Mouse (Mus musculus): ENCODE results near the gene Gm17428. TPM values are rescaled to one million over a fixed set of nuclear protein-coding genes. Genes with fewer than 3 reads are reported as not detected.
"Not testable (repeated sequence)": the region's sequence is repeated elsewhere in the genome, so short reads cannot be mapped to it uniquely, and the experiment has no call there.

The Gm17428 gene
- polyA plus RNA-seq, 1 experiment from 2014 or later = not detected

- Histone ChIP-seq H3K27me3 (ENCODE audit: control insufficient read depth, insufficient read depth, low read length) (no peaks in the 10 kb centered on the region), H3K4me3 (ENCODE audit: low read depth, low read length) (no peak overlapping the region), H3K9ac (ENCODE audit: low read length) (no peak overlapping the region), H3K4me2 (ENCODE audit: low read depth, severe bottlenecking) (no peak overlapping the region), H3K36me3 (ENCODE audit: control insufficient read depth, insufficient read depth, low read length) (no peaks in the 10 kb centered on the region), H3K27ac (replicated peaks; ENCODE audit: low read depth, low read length) (no peak overlapping the region), H3K4me1 (ENCODE audit: control insufficient read depth, insufficient read depth, low read length) (peaks cover 3% of the 10 kb centered on the region; the same call in 1 of the 2 replicates), H3K9me3 (ENCODE audit: control insufficient read depth, low read length) (no peaks in the 10 kb centered on the region)
- WGBS = 53% methylated on average over 6 of the region's 6 CpGs
- no peak for ATAC-seq (ENCODE audit: insufficient number of reproducible peaks, low FRiP score, low TSS enrichment, low read depth)
- no peak for DNase-seq (ENCODE audit: low spot score)
Observed at GRCm38 (mm10) chr14:54965631-54966030, 11.1 kb upstream of the Gm17428 start.

- Histone ChIP-seq H3K4me2 (ENCODE audit: low read depth, severe bottlenecking) (no peak within 1 kb of the TSS), H3K4me1 (ENCODE audit: control insufficient read depth, insufficient read depth, low read length) (peaks cover 3% of the 10 kb centered on the region; the same call in 1 of the 2 replicates), H3K9ac (ENCODE audit: low read length) (no peak within 1 kb of the TSS), H3K36me3 (ENCODE audit: control insufficient read depth, insufficient read depth, low read length) (no peaks in the 10 kb centered on the region), H3K4me3 (ENCODE audit: low read depth, low read length) (no peak within 1 kb of the TSS), H3K27ac (replicated peaks; ENCODE audit: low read depth, low read length) (no peak within 1 kb of the TSS), H3K9me3 (ENCODE audit: control insufficient read depth, low read length) (no peaks in the 10 kb centered on the region), H3K27me3 (ENCODE audit: control insufficient read depth, insufficient read depth, low read length) (no peaks in the 10 kb centered on the region)
- WGBS = 63% methylated on average over 7 of the region's 7 CpGs
- ATAC-seq (ENCODE audit: insufficient number of reproducible peaks, low FRiP score, low TSS enrichment, low read depth) = no peak
- DNase-seq (ENCODE audit: low spot score) = no peak
Observed at GRCm38 (mm10) chr14:54966320-54966977, 10.3 kb upstream of the Gm17428 start, which contains the start of gene Myh6. Gene Myh6, minus strand, starts transcription at chr14:54966927.

GRCm38 (mm10) chr14:54967874-54968273, 8.9 kb upstream of the Gm17428 start:
- H3K27ac ChIP-seq (replicated peaks; ENCODE audit: low read depth, low read length) = no peak overlapping the region
- peaks cover 3% of the 10 kb centered on the region; the same call in 1 of the 2 replicates for H3K4me1 ChIP-seq (ENCODE audit: control insufficient read depth, insufficient read depth, low read length)
- DNase-seq (ENCODE audit: low spot score) = no peak
- WGBS = 82% methylated on average over 3 of the region's 3 CpGs
- no peaks in the 10 kb centered on the region for H3K9me3 ChIP-seq (ENCODE audit: control insufficient read depth, low read length)
- no peak for ATAC-seq (ENCODE audit: insufficient number of reproducible peaks, low FRiP score, low TSS enrichment, low read depth)
- no peak overlapping the region for H3K9ac ChIP-seq (ENCODE audit: low read length)
- no peaks in the 10 kb centered on the region for H3K36me3 ChIP-seq (ENCODE audit: control insufficient read depth, insufficient read depth, low read length)
- no peak overlapping the region for H3K4me2 ChIP-seq (ENCODE audit: low read depth, severe bottlenecking)
- no peaks in the 10 kb centered on the region for H3K27me3 ChIP-seq (ENCODE audit: control insufficient read depth, insufficient read depth, low read length)
- H3K4me3 ChIP-seq (ENCODE audit: low read depth, low read length) = no peak overlapping the region

GRCm38 (mm10) chr14:54968344-54968743, 8.4 kb upstream of the Gm17428 start:
- H3K9me3 ChIP-seq (ENCODE audit: control insufficient read depth, low read length) = no peaks in the 10 kb centered on the region
- DNase-seq (ENCODE audit: low spot score) (no peak), ATAC-seq (ENCODE audit: insufficient number of reproducible peaks, low FRiP score, low TSS enrichment, low read depth) (no peak)
- H3K27me3 ChIP-seq (ENCODE audit: control insufficient read depth, insufficient read depth, low read length) = no peaks in the 10 kb centered on the region
- no peaks in the 10 kb centered on the region for H3K36me3 ChIP-seq (ENCODE audit: control insufficient read depth, insufficient read depth, low read length)
- no peak overlapping the region for H3K4me2 ChIP-seq (ENCODE audit: low read depth, severe bottlenecking)
- H3K4me1 ChIP-seq (ENCODE audit: control insufficient read depth, insufficient read depth, low read length) = peaks cover 3% of the 10 kb centered on the region; the same call in 1 of the 2 replicates
- H3K4me3 ChIP-seq (ENCODE audit: low read depth, low read length) = no peak overlapping the region
- H3K9ac ChIP-seq (ENCODE audit: low read length) = no peak overlapping the region
- no peak overlapping the region for H3K27ac ChIP-seq (replicated peaks; ENCODE audit: low read depth, low read length)

GRCm38 (mm10) chr14:54972786-54973185, 3.9 kb upstream of the Gm17428 start:
- ATAC-seq (ENCODE audit: insufficient number of reproducible peaks, low FRiP score, low TSS enrichment, low read depth); H3K4me2 ChIP-seq (ENCODE audit: low read depth, severe bottlenecking); H3K36me3 ChIP-seq (ENCODE audit: control insufficient read depth, insufficient read depth, low read length); H3K9me3 ChIP-seq (ENCODE audit: control insufficient read depth, low read length); DNase-seq (ENCODE audit: low spot score); H3K4me3 ChIP-seq (ENCODE audit: low read depth, low read length); H3K27ac ChIP-seq (replicated peaks; ENCODE audit: low read depth, low read length); H3K4me1 ChIP-seq (ENCODE audit: control insufficient read depth, insufficient read depth, low read length); H3K9ac ChIP-seq (ENCODE audit: low read length); H3K27me3 ChIP-seq (ENCODE audit: control insufficient read depth, insufficient read depth, low read length): not testable (repeated sequence)
- WGBS = 97% methylated on average over 7 of the region's 11 CpGs

DNA sequence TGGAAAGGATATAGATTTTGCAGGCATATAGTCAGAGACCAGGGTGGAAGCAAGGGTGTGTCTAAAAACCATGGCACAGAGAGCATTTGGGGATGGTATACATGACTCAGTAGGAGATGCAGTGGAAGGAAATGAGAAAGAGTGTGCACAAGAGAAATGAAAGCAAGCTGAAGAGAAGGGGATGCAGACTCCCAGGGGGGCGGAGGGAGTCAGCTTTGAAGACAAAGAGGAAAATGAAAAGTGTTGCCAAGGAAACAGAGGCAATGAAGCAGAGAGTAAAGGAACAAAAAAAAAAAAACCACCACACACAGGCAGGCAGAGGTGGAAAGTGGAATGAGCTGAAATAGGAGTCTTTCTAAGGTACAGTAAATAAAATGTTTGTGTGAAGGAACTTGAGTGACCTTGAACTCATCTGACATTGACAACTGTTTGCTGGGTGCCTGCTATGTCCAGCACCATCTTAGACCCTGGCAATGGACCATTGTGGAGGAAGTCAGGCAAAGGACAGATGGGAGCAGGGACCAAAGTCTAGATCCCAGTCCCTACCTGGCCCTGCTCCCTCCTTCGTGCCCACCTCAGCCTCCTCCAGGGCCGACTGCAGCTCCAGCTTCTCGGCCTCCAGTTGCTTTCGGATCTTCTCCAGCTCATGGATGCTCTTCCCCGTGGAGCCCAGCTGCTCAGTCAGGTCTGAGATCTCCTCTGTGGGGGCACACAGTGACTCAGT, 2.5 kb upstream of the Gm17428 start:
- ATAC-seq (ENCODE audit: insufficient number of reproducible peaks, low FRiP score, low TSS enrichment, low read depth) (no peak), DNase-seq (ENCODE audit: low spot score) (no peak)
- H3K27me3 ChIP-seq (ENCODE audit: control insufficient read depth, insufficient read depth, low read length) = peaks cover 3% of the 10 kb centered on the region; the same call in 1 of the 2 replicates
- H3K4me1 ChIP-seq (ENCODE audit: control insufficient read depth, insufficient read depth, low read length) = no peaks in the 10 kb centered on the region
- no peak overlapping the region for H3K4me3 ChIP-seq (ENCODE audit: low read depth, low read length)
- WGBS = 86% methylated on average over 6 of the region's 6 CpGs
- H3K4me2 ChIP-seq (ENCODE audit: low read depth, severe bottlenecking) = no peak overlapping the region
- H3K9ac ChIP-seq (ENCODE audit: low read length) = no peak overlapping the region
- no peak overlapping the region for H3K27ac ChIP-seq (replicated peaks; ENCODE audit: low read depth, low read length)
- no peaks in the 10 kb centered on the region for H3K9me3 ChIP-seq (ENCODE audit: control insufficient read depth, low read length)
- H3K36me3 ChIP-seq (ENCODE audit: control insufficient read depth, insufficient read depth, low read length) = no peaks in the 10 kb centered on the region

GRCm38 (mm10) chr14:54978664-54979063, 1.9 kb downstream of the Gm17428 start:
- H3K9me3 ChIP-seq (ENCODE audit: control insufficient read depth, low read length) = no peaks in the 10 kb centered on the region
- no peaks in the 10 kb centered on the region for H3K36me3 ChIP-seq (ENCODE audit: control insufficient read depth, insufficient read depth, low read length)
- H3K4me1 ChIP-seq (ENCODE audit: control insufficient read depth, insufficient read depth, low read length) = no peaks in the 10 kb centered on the region
- DNase-seq (ENCODE audit: low spot score) (no peak), ATAC-seq (ENCODE audit: insufficient number of reproducible peaks, low FRiP score, low TSS enrichment, low read depth) (no peak)
- WGBS = 89% methylated on average over 8 of the region's 8 CpGs
- H3K4me2 ChIP-seq (ENCODE audit: low read depth, severe bottlenecking) = no peak overlapping the region
- H3K27me3 ChIP-seq (ENCODE audit: control insufficient read depth, insufficient read depth, low read length) = peaks cover 3% of the 10 kb centered on the region; the same call in 1 of the 2 replicates
- H3K9ac ChIP-seq (ENCODE audit: low read length) = no peak overlapping the region
- no peak overlapping the region for H3K27ac ChIP-seq (replicated peaks; ENCODE audit: low read depth, low read length)
- no peak overlapping the region for H3K4me3 ChIP-seq (ENCODE audit: low read depth, low read length)

DNA sequence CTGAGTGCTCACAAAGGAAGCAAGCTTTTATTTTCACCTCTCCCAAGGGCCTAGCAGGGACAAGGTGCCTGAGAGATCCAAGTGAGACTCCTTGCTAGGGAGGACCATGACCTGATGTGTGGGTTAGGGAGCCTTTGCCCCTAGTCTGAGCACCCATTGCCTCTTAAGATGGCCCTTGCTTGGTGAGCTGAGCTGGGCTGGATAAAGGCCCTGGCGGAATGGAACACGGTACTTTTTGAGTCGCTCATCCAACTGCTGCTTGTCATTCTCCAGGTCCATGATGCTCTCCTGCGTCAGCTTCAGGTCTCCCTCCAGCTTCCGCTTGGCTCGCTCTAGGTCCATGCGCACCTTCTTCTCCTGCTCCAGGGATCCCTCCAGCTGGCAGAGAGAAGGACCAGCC, 5.2 kb downstream of the Gm17428 start:
- H3K27ac ChIP-seq (replicated peaks; ENCODE audit: low read depth, low read length) = no peak overlapping the region
- ATAC-seq (ENCODE audit: insufficient number of reproducible peaks, low FRiP score, low TSS enrichment, low read depth) = no peak
- H3K9ac ChIP-seq (ENCODE audit: low read length) = no peak overlapping the region
- H3K36me3 ChIP-seq (ENCODE audit: control insufficient read depth, insufficient read depth, low read length) = no peaks in the 10 kb centered on the region
- no peaks in the 10 kb centered on the region for H3K27me3 ChIP-seq (ENCODE audit: control insufficient read depth, insufficient read depth, low read length)
- 90% methylated on average over 7 of the region's 7 CpGs for WGBS
- no peak overlapping the region for H3K4me2 ChIP-seq (ENCODE audit: low read depth, severe bottlenecking)
- no peak for DNase-seq (ENCODE audit: low spot score)
- H3K9me3 ChIP-seq (ENCODE audit: control insufficient read depth, low read length) = no peaks in the 10 kb centered on the region
- no peaks in the 10 kb centered on the region for H3K4me1 ChIP-seq (ENCODE audit: control insufficient read depth, insufficient read depth, low read length)
- no peak overlapping the region for H3K4me3 ChIP-seq (ENCODE audit: low read depth, low read length)

All from limb, embryonic 11.5 days (tissue).